ENCODE assay signal across 8 mouse cellular contexts in the genomic region with DNA sequence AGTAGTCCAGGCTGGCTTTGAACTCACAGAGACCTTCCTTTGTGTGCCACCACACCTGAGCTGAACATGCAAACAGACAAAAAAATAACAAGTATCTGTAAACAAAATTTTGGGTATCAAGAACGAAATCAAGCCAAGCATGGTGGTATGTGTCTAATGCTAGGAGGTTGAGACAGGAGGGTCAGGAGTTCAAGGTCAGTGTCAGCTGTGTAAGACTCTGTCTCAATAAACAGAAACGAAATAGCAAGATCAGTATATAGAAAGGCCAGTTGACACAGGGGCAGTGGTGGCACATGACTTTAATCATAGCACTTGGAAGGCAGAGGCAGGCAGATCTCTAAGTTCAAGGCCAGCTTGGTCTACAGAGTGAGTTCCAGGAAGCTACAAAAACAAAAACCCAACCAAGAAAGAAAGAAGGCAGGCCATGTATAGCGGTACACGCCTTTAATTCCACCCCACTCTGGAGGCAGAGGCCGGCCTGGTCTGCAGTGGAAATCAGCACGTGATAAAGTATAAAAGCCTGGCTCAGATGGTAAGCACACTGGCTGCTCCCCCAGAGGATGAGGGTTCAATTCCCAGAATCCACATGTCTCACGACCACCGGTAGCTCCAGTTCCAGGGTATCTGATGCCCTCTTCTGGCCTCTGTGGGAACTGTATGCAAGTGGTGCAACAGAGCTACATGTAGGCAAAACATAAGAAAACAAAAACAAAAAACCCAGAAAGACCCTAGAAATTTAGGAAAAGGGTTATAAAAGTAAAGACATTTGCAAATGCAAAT.
A peak's percentile ranks its signal among the peaks of the same experiment; 100 is the strongest.
DNase-seq lines count a peak whose midpoint lies in the region.

No protein-coding gene starts in this region.

- DNase-seq in cerebellum, adult 18-20 months, result peak; percentile 11 to 16
- no peak for DNase-seq in cerebellum, adult 11-12 months
- DNase-seq in A20 (ENCODE audit: low read depth, low spot score), result peak; percentile 49
- DNase-seq in brain, adult 2 months (ENCODE audit: low read depth, low spot score), result peak; percentile 47
- DNase-seq in forelimb bud, embryonic 11.5 days (ENCODE audit: low read depth, low spot score), result peak; percentile 52
- peak; percentile 71 to 73 for DNase-seq in kidney, postnatal 4 days
- DNase-seq in mesoderm, embryonic 11.5 days (ENCODE audit: low read depth, low spot score), result peak; percentile 65
- peak; percentile 64 for DNase-seq in testis, postnatal 10 days (ENCODE audit: low spot score)
